Mouse (Mus musculus) intestine, embryonic 16.5 days (tissue): ENCODE data around the gene Tshz3. TPM values are rescaled to one million over a fixed set of nuclear protein-coding genes. Genes with fewer than 3 reads are reported as not detected.

Experiments
- ATAC-seq: fragments of 200-750 bp; cut with Nextera tagmentation; 2 replicates; pipeline ENCODE4 v1.8.0; 2017; ENCODE audit warnings: moderate TSS enrichment, moderate library complexity
- H3K27ac ChIP-seq: fragments of 300-500 bp; sonication (generic); 2 replicates; pipeline ENCODE4 v1.5.1; 2014; ENCODE audit warnings: mild to moderate bottlenecking, low read length
- H3K27me3 ChIP-seq: fragments of 300-500 bp; sonication (generic); replicated peaks from 2 replicates; pipeline ENCODE4 v1.6.1; 2014; ENCODE audit warnings: low read length, control low read depth, mixed read lengths; ENCODE audit not compliant: control insufficient read depth, insufficient read depth
- H3K36me3 ChIP-seq: fragments of 300-500 bp; sonication (generic); 2 replicates; pipeline ENCODE4 v1.6.1; 2014; ENCODE audit warnings: low read length, control low read depth; ENCODE audit not compliant: control insufficient read depth, insufficient read depth
- H3K4me1 ChIP-seq: fragments of 300-500 bp; sonication (generic); 2 replicates; pipeline ENCODE4 v1.6.1; 2014; ENCODE audit warnings: low read length, control low read depth, mixed read lengths; ENCODE audit not compliant: control insufficient read depth, insufficient read depth
- H3K4me2 ChIP-seq: fragments of 300-500 bp; sonication (generic); 2 replicates; pipeline ENCODE4 v1.6.1; 2014; ENCODE audit warnings: low read depth, low read length, control low read depth
- H3K4me3 ChIP-seq: fragments of 300-500 bp; sonication (generic); 2 replicates; pipeline ENCODE4 v1.5.1; 2014; ENCODE audit warnings: mild to moderate bottlenecking, low read length
- H3K9ac ChIP-seq: fragments of 300-500 bp; sonication (generic); 2 replicates; pipeline ENCODE4 v1.6.1; 2014; ENCODE audit warnings: low read depth, low read length
- H3K9me3 ChIP-seq: fragments of 300-500 bp; sonication (generic); 2 replicates; pipeline ENCODE4 v1.6.1; 2016; ENCODE audit warnings: low read length, control low read depth; ENCODE audit not compliant: control insufficient read depth
- WGBS: fragments of 180-500 bp; shearing (Covaris S2); extraction: QIAGEN DNeasy Blood & Tissue Kit; methylation state at CpG from one replicate; pipeline ENCODE4 v1.1.7; 2014; 5-methylcytosine and 5-hydroxymethylcytosine counted together
- polyA plus RNA-seq: library from polyadenylated mRNA; unstranded; fragments of >200 nt; fragmentation: Nextera tagmentation; extraction: Ambion mirVana; gene quantifications from 2 replicates; pipeline ENCODE4 v1.2.1, GENCODE M21; 2015

Tshz3 gene
- polyA plus RNA-seq, 1 experiment from 2014 or later, result 10.4 TPM

DNA sequence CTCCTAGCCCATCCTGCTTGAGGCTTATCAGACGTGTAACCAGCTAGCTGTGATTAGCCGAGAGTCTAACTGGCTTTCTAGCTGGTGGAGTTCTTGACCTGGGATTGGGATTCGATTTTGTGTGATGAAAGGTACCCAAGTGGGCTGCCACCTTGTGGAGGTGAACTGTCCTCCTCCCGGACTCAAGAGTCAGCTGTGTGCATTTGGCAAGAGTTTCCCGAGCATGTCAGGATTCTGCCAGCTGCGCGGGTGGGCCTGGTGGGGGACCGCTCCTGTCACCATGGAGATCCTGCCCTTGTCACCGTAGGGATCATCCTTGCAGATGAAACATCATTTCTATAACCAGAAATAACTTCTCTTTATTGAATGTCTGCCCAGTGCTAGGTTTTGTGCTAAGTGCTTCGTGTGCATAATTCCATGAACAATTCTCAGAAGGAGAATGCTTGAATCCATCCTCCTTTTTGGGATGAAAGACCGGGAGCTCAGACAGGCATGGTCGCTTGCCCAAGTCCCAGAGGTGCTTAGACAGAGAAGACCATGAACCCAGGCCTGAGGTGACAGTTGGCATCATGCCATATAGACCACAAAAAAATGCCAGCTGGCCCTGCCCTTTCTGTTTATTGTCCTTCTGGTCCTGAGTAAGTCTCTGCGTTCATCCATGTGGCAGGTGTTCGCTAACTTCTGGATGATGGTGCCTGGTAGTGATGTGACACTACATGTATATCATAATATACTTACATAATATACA is 38.6 kb downstream of the Tshz3 start:
- Histone ChIP-seq H3K9ac (no peak overlapping the region), H3K27me3 (no peaks in the 10 kb centered on the region), H3K4me2 (no peak overlapping the region), H3K27ac (no peak overlapping the region), H3K4me3 (no peak overlapping the region), H3K9me3 (no peaks in the 10 kb centered on the region), H3K36me3 (no peaks in the 10 kb centered on the region), H3K4me1 (no peaks in the 10 kb centered on the region)
- WGBS, result 74% methylated on average over 14 of the region's 14 CpGs
- ATAC-seq, result no peak

DNA sequence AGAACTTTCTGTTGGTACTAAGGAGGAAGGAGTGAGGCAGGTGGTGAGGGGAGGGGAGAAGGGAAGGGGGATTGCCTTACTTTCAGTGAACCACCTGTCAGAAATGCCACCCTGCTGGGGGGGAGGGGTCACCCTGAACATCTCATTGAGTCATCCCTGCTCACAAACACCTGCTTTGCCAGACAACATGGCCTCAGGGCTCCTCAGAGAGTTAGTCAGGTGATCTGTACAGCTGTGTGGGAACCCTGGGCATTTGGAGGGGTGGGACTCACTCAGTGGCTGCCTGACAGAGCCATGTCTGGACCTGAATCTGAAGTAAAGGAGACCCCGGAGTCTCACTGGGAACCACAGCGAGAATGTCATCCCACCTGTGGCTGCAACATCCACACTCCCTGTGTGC is 53.6 kb downstream of the Tshz3 start:
- Histone ChIP-seq H3K4me1 (no peaks in the 10 kb centered on the region), H3K27ac (no peak overlapping the region), H3K36me3 (no peaks in the 10 kb centered on the region), H3K9ac (no peak overlapping the region), H3K9me3 (no peaks in the 10 kb centered on the region), H3K4me2 (no peak overlapping the region), H3K27me3 (no peaks in the 10 kb centered on the region; the same call in 1 of the 2 replicates), H3K4me3 (no peak overlapping the region)
- 91% methylated on average over 2 of the region's 2 CpGs for WGBS
- ATAC-seq, result no peak

DNA sequence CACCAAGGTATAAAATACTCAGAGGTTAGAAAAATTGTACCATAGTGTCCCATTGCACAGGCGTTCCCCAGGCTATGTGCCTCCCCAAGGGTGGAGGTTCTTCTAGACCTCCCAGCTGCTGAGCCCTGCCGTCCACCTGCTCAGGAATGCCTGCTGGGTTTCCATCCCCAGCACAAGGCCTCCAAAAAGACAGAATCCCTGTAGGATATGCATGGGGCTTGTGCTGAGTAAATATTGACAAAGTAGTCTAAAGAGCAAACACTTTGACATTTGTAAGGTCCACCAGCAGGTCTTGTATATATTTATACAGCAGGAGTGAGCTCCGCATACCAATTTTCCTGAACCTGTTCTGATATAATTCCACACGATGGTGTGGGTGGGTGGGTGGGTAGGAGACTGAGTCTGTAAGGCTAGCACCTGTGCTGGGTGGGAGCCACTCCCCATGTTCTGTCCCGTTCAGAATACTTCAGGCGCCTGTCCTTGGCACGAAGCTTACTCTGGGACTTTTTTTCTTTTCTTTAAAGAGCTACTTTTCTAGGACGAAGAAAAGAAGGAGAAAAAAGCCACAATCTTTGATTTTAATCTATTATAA is 69.7 kb downstream of the Tshz3 start:
- Histone ChIP-seq H3K4me2 (no peak overlapping the region), H3K4me3 (no peak overlapping the region), H3K9me3 (no peaks in the 10 kb centered on the region), H3K36me3 (peaks cover 5% of the 10 kb centered on the region; the same call in 1 of the 2 replicates), H3K4me1 (no peaks in the 10 kb centered on the region), H3K27me3 (no peaks in the 10 kb centered on the region), H3K9ac (no peak overlapping the region), H3K27ac (no peak overlapping the region)
- 46% methylated on average over 8 of the region's 8 CpGs for WGBS
- ATAC-seq, result peak; percentile 40; the same call in 1 of the 2 replicates

DNA sequence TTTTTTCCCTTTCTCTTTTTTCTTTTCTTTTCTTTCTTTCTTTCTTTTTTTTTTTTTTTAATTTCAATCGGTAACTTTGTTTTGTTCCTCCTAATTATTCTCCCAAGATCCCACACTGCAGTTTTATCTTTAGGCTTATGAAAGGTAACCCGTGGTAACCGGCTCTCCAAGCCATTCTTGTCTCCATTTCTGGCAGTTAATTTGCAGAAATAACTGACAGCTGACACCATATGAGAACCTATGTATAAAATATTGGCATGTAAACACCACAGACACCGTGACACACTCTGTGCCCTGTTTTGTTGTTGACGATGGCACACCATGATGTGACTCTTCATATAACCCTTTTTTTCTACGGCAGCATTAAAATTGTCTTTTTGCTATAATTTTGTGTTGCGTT is 75.2 kb downstream of the Tshz3 start:
- H3K36me3 ChIP-seq, result peaks cover 5% of the 10 kb centered on the region; the same call in 1 of the 2 replicates
- H3K9me3 ChIP-seq, result no peaks in the 10 kb centered on the region
- no peak overlapping the region for H3K27ac ChIP-seq
- ATAC-seq, result no peak
- H3K9ac ChIP-seq, result no peak overlapping the region
- H3K4me2 ChIP-seq, result no peak overlapping the region
- no peaks in the 10 kb centered on the region for H3K27me3 ChIP-seq
- H3K4me3 ChIP-seq, result no peak overlapping the region
- WGBS, result 76% methylated on average over 7 of the region's 7 CpGs
- no peaks in the 10 kb centered on the region for H3K4me1 ChIP-seq

DNA sequence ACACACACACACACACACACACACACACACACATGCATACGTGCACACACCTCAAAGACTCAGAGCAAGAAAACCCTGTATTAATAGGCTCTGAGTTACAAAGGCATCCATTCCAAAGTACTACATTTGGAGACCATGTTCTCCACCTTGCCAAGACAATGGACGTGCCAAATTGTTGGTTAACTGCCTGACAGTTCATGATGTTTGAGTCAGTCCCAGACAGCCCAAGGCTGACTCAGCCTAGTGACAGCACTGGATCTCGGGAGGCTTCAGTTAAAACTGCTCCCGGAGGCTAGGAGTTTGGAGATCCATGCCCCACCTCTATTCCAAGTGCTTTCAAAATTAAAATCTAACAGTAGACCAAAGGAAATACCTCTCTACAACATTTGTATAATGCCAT is 79.0 kb downstream of the Tshz3 start:
- Histone ChIP-seq H3K4me3 (no peak overlapping the region), H3K36me3 (no peaks in the 10 kb centered on the region), H3K27ac (no peak overlapping the region), H3K4me2 (no peak overlapping the region), H3K9me3 (no peaks in the 10 kb centered on the region), H3K4me1 (no peaks in the 10 kb centered on the region), H3K9ac (no peak overlapping the region), H3K27me3 (no peaks in the 10 kb centered on the region)
- ATAC-seq, result no peak
- 91% methylated on average over 4 of the region's 4 CpGs for WGBS

DNA sequence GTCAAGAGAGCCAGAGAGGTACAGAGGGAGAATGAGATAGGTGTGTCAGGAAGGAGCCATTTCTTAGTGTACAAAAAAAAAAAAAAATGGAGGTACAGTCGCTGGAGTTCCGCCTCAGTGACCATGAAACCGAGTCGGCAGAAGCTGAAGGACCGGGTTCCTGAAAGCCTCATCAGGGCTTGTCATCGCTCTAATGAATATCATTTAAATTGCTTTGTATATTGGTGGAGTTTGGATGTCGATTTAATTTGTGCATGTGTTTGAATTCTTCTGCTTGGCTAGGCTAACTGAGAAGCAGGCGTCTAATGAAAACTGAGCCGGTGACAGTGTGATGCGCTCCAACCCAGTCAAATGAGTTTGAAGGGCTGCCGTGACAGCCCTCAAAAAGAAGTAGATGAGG is 80.5 kb downstream of the Tshz3 start:
- ATAC-seq, result no peak
- Histone ChIP-seq H3K27ac (no peak overlapping the region), H3K27me3 (no peaks in the 10 kb centered on the region), H3K9me3 (no peaks in the 10 kb centered on the region), H3K36me3 (no peaks in the 10 kb centered on the region), H3K9ac (no peak overlapping the region), H3K4me3 (no peak overlapping the region), H3K4me2 (no peak overlapping the region), H3K4me1 (no peaks in the 10 kb centered on the region)
- 92% methylated on average over 11 of the region's 11 CpGs for WGBS

DNA sequence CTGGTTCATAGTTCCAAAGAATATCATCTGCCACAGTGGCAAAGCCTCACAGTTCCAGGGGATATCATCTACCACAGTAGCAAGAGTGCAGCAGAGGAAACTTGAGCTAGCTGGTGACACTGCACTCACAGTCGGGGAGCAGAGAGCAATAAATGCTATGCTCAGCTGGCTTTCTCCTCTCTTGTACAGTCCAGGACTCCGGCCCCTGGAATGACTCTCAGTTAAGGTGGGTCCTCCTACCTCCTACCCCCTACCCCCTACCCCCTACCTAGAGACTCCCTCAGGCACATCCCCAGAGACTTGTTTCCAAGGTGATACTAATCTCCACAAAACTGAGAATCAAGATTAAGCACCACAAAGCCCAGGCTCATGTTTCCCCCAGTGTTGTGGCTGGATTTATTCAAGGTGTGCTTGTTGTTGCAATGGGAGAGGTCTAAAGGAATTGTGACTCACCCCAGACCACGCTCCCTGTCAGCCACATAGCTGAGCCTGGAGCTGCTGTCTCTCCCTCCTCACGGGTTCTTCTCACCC is 86.4 kb downstream of the Tshz3 start:
- no peak for ATAC-seq
- 62% methylated on average over 4 of the region's 4 CpGs for WGBS
- H3K4me3 ChIP-seq, result no peak overlapping the region

DNA sequence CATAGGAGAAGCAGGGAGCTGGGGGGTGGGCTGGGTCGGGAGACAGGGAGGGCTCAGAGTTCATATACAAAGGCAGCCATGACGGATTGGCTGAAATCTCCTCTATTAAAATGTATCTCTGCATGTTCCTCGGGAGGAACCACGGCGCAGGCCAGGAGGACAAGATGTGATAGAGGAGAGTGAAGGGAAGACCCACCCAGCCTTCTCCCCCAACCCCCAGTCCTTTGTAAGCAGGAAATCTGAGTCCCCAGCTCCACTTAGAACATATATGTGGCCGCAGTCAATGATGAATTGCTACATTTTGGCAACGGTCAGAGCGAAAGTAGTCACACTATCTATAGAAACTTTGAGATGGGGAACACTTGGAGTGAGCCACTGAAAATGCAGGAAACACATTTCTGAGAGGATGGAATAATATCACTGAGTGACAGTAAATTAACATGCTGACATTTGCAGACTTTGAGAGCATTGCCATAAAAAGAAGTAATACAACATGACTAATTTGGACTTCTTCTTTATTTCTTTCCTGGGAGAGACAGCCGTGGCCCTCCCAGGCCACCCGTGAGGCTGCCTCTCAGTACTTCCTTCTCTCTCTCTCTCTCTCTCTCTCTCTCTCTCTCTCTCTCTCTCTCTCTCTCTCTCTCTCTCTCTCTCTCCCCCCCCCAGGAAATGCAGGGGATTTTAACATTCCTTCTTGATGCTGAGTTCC is 88.9 kb downstream of the Tshz3 start:
- H3K4me1 ChIP-seq, result peaks cover 14% of the 10 kb centered on the region
- no peaks in the 10 kb centered on the region for H3K9me3 ChIP-seq
- H3K4me3 ChIP-seq, result no peak overlapping the region
- no peaks in the 10 kb centered on the region for H3K36me3 ChIP-seq
- H3K4me2 ChIP-seq, result peak overlapping the region; percentile 14; the same call in 1 of the 2 replicates
- H3K9ac ChIP-seq, result no peak overlapping the region
- no peaks in the 10 kb centered on the region for H3K27me3 ChIP-seq
- H3K27ac ChIP-seq, result peak overlapping the region; percentile 74
- ATAC-seq, result peak; percentile 65
- WGBS, result 39% methylated on average over 10 of the region's 10 CpGs

More for the DNA sequence above, 86.4 kb downstream of the Tshz3 start:
- Histone ChIP-seq H3K9ac (no peak overlapping the region), H3K9me3 (no peaks in the 10 kb centered on the region), H3K4me2 (no peak overlapping the region), H3K36me3 (no peaks in the 10 kb centered on the region), H3K4me1 (peaks cover 14% of the 10 kb centered on the region), H3K27ac (no peak overlapping the region), H3K27me3 (no peaks in the 10 kb centered on the region)

DNA sequence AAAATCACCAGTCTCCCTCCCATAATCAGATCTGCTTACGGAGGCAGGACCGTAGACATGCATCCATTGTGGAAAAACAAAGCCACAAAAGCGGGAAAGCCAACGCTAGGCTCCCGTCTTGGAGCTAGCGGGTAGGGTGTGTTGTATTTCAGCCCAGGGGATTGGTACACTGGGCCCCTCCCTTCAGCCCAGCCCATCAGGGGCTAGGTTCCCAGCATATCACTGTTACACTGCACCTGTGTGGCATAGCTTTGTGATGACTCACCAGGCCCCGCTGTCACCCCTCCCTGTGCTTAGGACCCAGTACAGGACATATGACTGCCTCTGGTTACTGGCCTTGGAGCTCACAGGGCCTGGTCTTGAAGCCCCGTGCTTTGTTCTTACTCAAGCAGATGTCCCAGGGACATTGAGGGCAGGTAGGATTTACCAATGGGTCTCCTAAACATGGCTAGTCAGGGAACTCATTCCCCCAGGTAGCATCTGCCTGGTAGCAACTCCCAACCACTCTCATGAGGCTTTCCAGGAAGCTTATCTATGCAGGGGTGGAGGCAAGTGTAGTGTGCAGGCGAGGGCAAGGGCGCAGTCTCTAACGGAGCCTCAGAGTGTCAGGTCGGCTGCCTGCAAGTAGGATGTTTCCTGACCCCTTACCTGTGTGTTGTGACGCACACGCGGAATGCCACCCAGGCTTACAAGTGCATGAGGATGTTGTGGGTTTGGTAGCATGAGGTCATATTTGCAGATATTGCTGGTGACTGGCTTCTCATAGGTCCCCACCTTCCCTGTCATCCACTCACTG is 98.7 kb downstream of the Tshz3 start:
- Histone ChIP-seq H3K9me3 (no peaks in the 10 kb centered on the region), H3K4me2 (no peak overlapping the region), H3K27me3 (no peaks in the 10 kb centered on the region), H3K27ac (no peak overlapping the region), H3K9ac (no peak overlapping the region), H3K4me1 (no peaks in the 10 kb centered on the region), H3K4me3 (no peak overlapping the region), H3K36me3 (no peaks in the 10 kb centered on the region)
- 81% methylated on average over 15 of the region's 15 CpGs for WGBS
- peak; percentile 65; the same call in 1 of the 2 replicates for ATAC-seq
